Mouse (Mus musculus): ENCODE measurements around the gene Aurkb. TPM values are rescaled to one million over a fixed set of nuclear protein-coding genes. Genes with fewer than 3 reads are reported as not detected.

The Aurkb gene
- polyA plus RNA-seq, 1 experiment from 2014 or later, result 142 TPM

DNA sequence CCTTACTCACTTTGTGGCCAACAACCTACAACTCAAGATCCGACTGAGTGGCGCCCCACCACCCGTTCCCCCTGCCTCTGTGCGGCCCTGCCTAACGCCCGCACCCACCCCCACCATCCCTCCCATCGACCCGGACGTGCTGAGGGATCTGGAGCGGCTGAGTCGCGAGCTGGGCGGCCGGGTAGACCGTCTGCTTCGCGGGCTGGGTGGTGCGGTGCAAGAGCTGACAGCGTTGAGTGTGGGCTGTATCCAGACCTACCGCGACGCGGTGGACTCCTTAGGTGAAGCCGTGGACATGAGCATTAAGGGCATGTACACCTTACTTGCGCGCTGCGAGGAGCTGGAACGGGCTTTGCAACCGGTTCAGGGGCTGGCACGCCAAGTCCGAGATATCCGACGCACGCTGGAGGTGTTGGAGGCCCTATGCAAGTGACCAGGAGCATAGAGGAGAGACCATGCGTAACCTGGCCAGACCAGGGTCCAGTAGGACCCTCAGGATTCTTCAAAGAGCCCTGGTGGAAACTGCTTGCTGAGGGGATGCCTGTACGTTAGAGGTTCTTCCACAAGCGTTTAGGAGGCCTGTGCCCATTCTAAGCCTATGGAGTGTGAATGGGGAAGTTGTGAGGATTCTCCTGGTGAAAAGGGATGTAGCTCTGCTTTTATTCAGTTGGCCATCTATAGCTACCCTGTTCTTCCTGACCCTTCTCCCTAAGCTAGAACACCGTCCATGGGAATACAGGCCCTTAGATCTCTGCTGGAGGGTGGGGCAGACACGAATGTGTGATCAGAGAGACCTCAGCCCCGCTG is 15.2 kb downstream of the Aurkb start:
- Histone ChIP-seq H3K9me3 (replicated peaks) (no peaks in the 10 kb centered on the region), H3K27ac (peak overlapping the region; percentile 90), H3K4me3 (peak overlapping the region; percentile 92), H3K36me3 (no peaks in the 10 kb centered on the region), H3K4me2 (peak overlapping the region; percentile 91), H3K27me3 (replicated peaks) (no peaks in the 10 kb centered on the region), H3K4me1 (peaks cover 49% of the 10 kb centered on the region), H3K9ac (peak overlapping the region; percentile 94)
- ATAC-seq, result no peak
- WGBS (ENCODE audit: insufficient replicate concordance), result 2% methylated on average over 40 of the region's 40 CpGs

DNA sequence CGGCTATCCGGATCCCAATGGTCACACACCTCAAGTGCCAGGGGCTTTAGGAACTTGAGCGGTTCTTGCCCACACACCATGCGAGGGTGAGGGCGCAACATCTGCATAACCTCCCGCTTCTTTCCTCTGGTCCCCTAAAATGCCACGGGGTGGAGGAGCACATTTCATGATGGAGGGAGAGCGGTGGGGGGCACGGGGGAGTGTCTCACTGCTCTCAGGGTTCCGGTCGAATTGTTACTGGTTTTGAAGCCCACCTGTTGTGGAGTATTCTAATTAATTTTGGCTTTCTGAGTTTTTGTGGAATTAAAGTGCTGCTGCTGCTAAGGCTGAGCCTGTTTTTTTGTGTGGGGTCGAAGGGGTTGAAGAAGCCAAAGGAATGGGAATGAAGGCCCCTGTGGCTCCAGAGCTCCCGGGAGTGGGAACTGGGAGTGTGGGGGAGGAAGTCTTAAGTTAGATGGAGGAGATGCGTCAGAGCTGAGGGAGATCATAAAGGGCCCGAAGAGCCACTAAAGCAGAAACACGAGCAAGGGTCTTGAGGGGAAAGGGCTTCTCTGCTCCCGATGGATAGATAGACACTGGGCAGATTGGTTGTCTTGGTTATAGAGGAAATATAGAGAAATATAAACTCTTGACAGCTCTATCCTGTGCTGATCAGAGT is 15.9 kb downstream of the Aurkb start:
- no peaks in the 10 kb centered on the region for H3K36me3 ChIP-seq
- no peaks in the 10 kb centered on the region for H3K9me3 ChIP-seq (replicated peaks)
- peak overlapping the region; percentile 91 for H3K4me2 ChIP-seq
- peaks cover 56% of the 10 kb centered on the region for H3K4me1 ChIP-seq
- peak overlapping the region; percentile 90 for H3K27ac ChIP-seq
- peak overlapping the region; percentile 94 for H3K9ac ChIP-seq
- WGBS (ENCODE audit: insufficient replicate concordance), result 24% methylated on average over 17 of the region's 17 CpGs
- no peaks in the 10 kb centered on the region for H3K27me3 ChIP-seq (replicated peaks)
- H3K4me3 ChIP-seq, result peak overlapping the region; percentile 92
- no peak for ATAC-seq

DNA sequence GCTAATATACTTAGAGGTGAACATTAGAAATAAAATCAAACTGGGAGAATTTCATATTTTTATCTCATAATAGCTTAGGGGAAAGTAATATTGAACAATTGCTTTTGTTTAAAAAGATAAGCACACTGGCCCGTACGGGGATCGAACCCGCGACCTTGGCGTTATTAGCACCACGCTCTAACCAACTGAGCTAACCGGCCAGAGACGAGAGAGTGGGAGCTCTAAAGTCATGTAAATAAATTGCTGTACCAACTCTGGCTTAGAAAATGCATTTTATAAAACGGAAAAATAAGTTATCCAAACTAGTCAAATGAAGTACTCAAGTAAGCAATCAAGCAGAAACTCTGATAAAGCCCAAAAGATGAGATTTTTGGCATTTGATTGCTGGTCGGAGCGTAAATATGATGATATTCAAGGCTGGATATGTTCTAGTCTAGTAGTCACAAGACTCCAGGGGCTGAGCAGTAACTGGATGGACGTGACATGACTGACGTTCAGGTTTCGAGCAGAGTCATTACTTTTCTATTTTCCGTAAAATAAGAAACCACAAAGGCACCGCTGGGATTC is 16.8 kb downstream of the Aurkb start:
- Histone ChIP-seq H3K27ac (peak overlapping the region; percentile 75), H3K27me3 (replicated peaks) (no peaks in the 10 kb centered on the region), H3K4me1 (peaks cover 64% of the 10 kb centered on the region), H3K36me3 (no peaks in the 10 kb centered on the region), H3K9ac (peak overlapping the region; percentile 63; the same call in 1 of the 2 replicates), H3K4me2 (peak overlapping the region; percentile 91), H3K9me3 (replicated peaks) (no peaks in the 10 kb centered on the region), H3K4me3 (peak overlapping the region; percentile 92)
- no peak for ATAC-seq
- under 1% methylated on average over 17 of the region's 17 CpGs for WGBS (ENCODE audit: insufficient replicate concordance)

DNA sequence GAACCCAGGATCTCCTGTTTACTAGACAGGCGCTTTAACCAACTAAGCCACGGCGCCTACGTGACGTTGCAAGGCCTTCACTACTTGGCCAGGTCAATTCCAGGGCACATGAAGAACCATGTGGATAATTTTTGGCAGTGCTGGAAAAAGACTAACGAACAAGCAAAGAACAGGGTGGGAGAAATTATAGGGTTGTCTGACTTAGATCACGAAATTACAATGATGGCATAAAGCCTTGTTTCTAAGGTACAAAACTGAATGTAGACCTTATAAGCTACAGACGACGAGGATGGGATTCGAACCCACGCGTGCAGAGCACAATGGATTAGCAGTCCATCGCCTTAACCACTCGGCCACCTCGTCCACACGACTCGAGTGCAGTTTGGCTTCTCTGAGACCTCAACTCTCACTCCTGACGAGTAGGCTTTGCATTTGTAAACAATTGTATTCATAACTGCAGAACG is 17.3 kb downstream of the Aurkb start:
- Histone ChIP-seq H3K4me3 (peak overlapping the region; percentile 92), H3K9me3 (replicated peaks) (no peaks in the 10 kb centered on the region), H3K27ac (peak overlapping the region; percentile 80), H3K9ac (peak overlapping the region; percentile 71), H3K27me3 (replicated peaks) (no peaks in the 10 kb centered on the region), H3K36me3 (no peaks in the 10 kb centered on the region), H3K4me1 (peaks cover 67% of the 10 kb centered on the region), H3K4me2 (peak overlapping the region; percentile 91)
- under 1% methylated on average over 19 of the region's 19 CpGs for WGBS (ENCODE audit: insufficient replicate concordance)
- peak; percentile 68 for ATAC-seq

DNA sequence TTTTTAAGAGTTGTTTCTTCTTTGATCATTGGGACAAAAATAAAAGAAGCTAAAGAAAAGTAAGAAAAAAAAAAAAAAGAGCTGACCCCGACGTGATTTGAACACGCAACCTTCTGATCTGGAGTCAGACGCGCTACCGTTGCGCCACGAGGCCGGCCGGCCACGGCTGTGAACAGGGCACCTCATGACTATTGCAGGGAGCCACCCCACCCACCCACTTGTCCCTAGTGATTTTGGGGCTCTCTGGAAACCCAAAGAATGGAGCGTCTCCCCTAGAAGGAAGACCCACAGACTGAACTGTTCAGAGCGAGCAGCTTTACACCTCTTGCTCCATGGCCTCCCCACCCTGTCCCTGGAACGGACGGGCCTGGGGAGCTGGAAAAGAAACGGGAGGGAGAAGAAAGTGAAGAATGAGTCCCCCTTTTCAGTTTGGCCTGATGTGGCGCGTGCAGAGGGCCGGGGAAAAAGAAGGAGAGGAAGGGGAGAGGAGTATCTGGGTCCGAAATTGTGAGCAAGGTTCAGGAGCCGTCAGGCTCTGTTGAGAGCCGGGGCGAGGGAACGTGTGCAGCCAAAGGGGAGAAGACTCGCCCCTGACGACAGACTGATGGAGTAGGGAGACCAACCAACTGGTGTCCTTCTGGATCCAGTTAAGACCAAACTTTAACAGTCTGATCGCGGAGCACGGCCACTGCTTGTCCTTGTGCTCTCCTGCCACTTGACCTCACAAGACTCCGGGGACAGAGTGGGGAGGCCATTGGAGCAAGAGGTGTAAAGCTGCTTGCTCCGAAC is 18.2 kb downstream of the Aurkb start:
- ATAC-seq, result no peak
- no peaks in the 10 kb centered on the region for H3K9me3 ChIP-seq (replicated peaks)
- peak overlapping the region; percentile 91 for H3K4me2 ChIP-seq
- H3K4me1 ChIP-seq, result peaks cover 60% of the 10 kb centered on the region
- 1% methylated on average over 31 of the region's 31 CpGs for WGBS (ENCODE audit: insufficient replicate concordance)
- no peaks in the 10 kb centered on the region for H3K36me3 ChIP-seq
- peak overlapping the region; percentile 84 for H3K9ac ChIP-seq
- no peaks in the 10 kb centered on the region for H3K27me3 ChIP-seq (replicated peaks)
- peak overlapping the region; percentile 81 for H3K27ac ChIP-seq
- H3K4me3 ChIP-seq, result peak overlapping the region; percentile 92

DNA sequence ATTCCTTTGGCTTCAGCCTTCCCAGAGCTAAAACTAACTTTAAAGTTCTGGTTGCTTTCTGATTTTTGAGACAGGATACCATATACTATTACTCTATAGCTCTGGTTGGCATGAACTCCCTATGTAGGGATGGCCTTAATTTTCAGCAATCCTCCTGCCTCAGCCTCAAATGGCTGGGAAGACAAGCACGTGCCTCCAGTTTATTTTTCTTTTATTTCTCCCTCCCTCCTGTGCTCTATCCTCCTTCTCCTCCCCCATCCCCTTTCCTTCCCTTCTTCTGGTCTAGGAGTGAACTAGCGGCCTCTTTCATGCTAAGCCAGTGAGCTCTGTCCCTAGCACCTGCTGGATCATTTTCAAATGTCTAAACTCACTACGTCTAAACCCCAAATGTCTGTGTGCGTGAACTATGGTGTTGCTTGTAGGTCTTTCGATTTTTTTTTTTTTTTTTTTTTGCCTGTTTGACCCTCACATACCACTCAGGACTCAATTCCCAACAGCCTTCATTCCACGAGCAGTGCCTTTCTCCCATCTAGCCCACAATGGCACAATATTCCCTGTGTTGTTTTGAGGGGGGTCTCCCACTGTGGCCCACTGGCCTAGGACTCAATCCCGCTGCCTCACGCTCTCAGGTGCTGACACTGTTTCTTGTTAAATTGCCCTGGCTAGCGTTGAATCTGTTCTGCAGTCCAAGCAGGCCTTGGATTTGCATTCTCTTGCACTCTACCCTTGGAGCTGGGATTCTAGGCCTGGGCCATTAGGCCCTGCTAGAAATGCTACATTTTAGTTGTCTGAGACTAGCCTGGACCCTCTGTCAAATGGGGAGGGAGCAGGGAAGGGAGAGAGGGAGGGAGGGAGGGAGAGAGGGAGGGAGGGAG is 19.0 kb downstream of the Aurkb start:
- no peaks in the 10 kb centered on the region for H3K9me3 ChIP-seq (replicated peaks)
- H3K4me3 ChIP-seq, result peak overlapping the region; percentile 92
- H3K4me1 ChIP-seq, result peaks cover 58% of the 10 kb centered on the region
- H3K36me3 ChIP-seq, result no peaks in the 10 kb centered on the region
- H3K27me3 ChIP-seq (replicated peaks), result no peaks in the 10 kb centered on the region
- WGBS (ENCODE audit: insufficient replicate concordance), result 62% methylated on average over 9 of the region's 9 CpGs
- peak overlapping the region; percentile 84 for H3K9ac ChIP-seq
- no peak for ATAC-seq
- peak overlapping the region; percentile 91 for H3K4me2 ChIP-seq
- H3K27ac ChIP-seq, result peak overlapping the region; percentile 81

DNA sequence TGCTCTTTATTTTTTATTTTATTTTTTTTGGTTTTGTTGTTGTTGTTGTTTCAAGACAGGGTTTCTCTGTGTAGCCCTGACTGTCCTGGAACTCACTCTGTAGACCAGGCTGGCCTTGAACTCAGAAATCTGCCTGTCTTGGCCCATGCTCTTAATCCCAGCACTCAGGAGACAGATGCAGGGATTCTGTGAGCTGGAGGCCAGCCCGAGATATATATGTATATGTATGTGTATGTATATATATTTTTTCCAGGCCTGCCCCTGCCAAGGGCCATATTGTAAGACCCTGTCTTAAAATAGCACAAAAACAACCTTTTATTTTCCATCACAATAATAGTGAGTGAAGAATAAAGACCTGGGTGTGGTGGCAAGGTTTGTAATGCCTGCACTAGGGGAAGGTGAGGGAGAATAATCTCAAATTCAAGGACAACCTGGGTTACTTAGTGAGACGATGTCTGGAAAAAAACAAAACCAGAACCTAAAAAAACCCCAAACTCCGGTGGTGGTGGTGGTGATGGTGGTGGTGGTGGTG is 20.0 kb downstream of the Aurkb start:
- H3K4me1 ChIP-seq, result peaks cover 64% of the 10 kb centered on the region
- no peak for ATAC-seq
- WGBS (ENCODE audit: insufficient replicate concordance), result 57% methylated on average over 3 of the region's 3 CpGs
- peak overlapping the region; percentile 91 for H3K4me2 ChIP-seq
- H3K4me3 ChIP-seq, result peak overlapping the region; percentile 57; the same call in 1 of the 2 replicates
- no peak overlapping the region for H3K9ac ChIP-seq
- peak overlapping the region; percentile 10; the same call in 1 of the 2 replicates for H3K27ac ChIP-seq
- H3K27me3 ChIP-seq (replicated peaks), result no peaks in the 10 kb centered on the region
- H3K36me3 ChIP-seq, result no peaks in the 10 kb centered on the region
- no peaks in the 10 kb centered on the region for H3K9me3 ChIP-seq (replicated peaks)

DNA sequence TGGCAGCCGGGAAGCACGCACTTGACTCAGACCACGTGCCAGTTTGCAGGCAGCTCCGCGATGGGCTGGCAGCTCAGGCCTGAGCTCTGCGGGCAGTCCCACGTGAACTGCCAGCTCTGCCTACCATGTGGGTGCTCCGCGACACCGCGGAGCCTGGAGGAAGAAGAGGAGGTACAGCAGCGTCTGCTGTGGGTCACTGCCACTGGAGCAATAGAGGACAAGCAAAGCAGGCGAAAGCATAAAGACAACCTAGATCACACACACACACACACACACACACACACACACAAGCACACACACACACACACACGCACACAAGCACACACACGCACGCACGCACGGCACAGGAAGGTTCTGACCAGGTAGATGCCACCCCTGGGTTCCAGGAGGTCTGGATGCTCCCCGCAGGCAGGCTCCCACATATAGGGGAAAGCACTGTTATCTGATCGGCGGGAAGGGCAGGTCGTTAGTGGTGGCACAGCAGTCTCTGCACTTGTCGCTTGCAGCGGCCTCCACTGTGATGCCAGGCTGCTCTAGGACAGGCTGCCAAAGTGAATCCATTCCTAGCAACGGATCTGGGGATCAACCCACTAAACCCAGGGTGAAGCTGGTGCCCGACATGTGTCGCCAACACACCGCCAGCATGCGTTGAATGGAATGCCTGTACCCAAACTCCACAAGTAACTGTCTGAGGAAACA is 20.9 kb downstream of the Aurkb start:
- Histone ChIP-seq H3K4me2 (peak overlapping the region; percentile 91), H3K4me3 (peak overlapping the region; percentile 57), H3K9me3 (replicated peaks) (no peaks in the 10 kb centered on the region), H3K9ac (peak overlapping the region; percentile 70), H3K27ac (peak overlapping the region; percentile 69), H3K36me3 (no peaks in the 10 kb centered on the region), H3K27me3 (replicated peaks) (no peaks in the 10 kb centered on the region), H3K4me1 (peaks cover 60% of the 10 kb centered on the region)
- ATAC-seq, result peak; percentile 38
- WGBS (ENCODE audit: insufficient replicate concordance), result 9% methylated on average over 29 of the region's 29 CpGs

DNA sequence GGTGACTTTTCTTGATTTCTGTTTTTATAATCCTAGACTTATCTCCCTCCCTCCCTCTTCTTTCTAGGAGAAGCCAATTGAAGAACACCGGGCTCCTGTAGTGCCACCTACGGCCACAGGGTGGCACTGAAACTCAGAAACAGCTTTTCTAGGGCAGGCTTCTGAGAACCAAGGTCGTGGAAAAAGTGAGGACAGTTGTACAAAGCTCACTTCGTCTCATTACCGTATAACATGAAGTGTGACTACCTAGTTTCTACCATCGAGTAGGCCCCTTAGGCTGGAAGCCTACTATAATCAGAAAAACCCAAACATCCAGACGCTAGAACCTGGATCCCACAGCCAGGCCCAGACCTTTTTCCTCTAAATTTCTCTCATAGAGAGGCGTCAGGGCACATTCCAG is 21.5 kb downstream of the Aurkb start:
- no peaks in the 10 kb centered on the region for H3K27me3 ChIP-seq (replicated peaks)
- peaks cover 60% of the 10 kb centered on the region for H3K4me1 ChIP-seq
- 13% methylated on average over 8 of the region's 8 CpGs for WGBS (ENCODE audit: insufficient replicate concordance)
- peak overlapping the region; percentile 91 for H3K4me2 ChIP-seq
- H3K9me3 ChIP-seq (replicated peaks), result no peaks in the 10 kb centered on the region
- H3K27ac ChIP-seq, result peak overlapping the region; percentile 69
- H3K4me3 ChIP-seq, result peak overlapping the region; percentile 57
- no peak for ATAC-seq
- peak overlapping the region; percentile 70; the same call in 1 of the 2 replicates for H3K9ac ChIP-seq
- no peaks in the 10 kb centered on the region for H3K36me3 ChIP-seq

DNA sequence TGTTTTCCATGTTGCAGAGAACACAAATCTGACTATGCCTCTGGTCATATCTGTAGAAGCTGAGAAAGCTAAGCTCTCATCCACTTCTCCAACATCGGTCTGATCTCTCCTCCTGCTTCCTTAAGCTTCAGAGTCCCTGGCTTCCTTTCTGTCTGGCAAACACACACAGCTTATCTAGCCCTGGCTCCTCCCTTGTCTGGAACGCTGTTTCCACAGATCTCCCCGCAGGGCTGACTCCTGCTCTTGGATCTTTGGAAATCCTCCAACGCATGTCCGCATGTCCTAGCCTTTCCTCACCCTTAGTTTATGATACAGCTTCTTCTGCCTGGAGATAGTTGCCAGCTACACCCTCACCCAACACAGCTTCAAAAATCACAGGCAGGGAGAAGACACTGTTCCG is 22.2 kb downstream of the Aurkb start:
- no peaks in the 10 kb centered on the region for H3K36me3 ChIP-seq
- peaks cover 65% of the 10 kb centered on the region for H3K4me1 ChIP-seq
- H3K27me3 ChIP-seq (replicated peaks), result no peaks in the 10 kb centered on the region
- WGBS (ENCODE audit: insufficient replicate concordance), result 50% methylated on average over 6 of the region's 6 CpGs
- no peaks in the 10 kb centered on the region for H3K9me3 ChIP-seq (replicated peaks)
- H3K9ac ChIP-seq, result 0 out of 2 replicates have a peak overlapping the region, but pooled peaks have one; percentile 22
- peak overlapping the region; percentile 91 for H3K4me2 ChIP-seq
- H3K27ac ChIP-seq, result no peak overlapping the region
- ATAC-seq, result no peak
- no peak overlapping the region for H3K4me3 ChIP-seq
